ENCODE assay signal across 27 mouse cellular contexts in genomic region chr14:55007120-55007908, GRCm38 (mm10). TPM values are rescaled to one million over a fixed set of nuclear protein-coding genes. Genes with fewer than 3 reads are reported as not detected.
DNase-seq lines count a peak whose midpoint lies in the region; ATAC-seq and TF ChIP-seq lines count a peak whose summit lies in the region.
"Had no signal": no experiment of that assay in that cellular context is flagged by ENCODE, and none has a peak within 500 bp of the region (broad histone marks: within the 10 kb centered on the region; RNA-seq: fewer than 3 reads in every experiment).

No protein-coding gene starts in this region.

- peak overlapping the region; percentile 69; the same call in 1 of the 2 replicates for H3K27ac ChIP-seq in heart, embryonic 10.5 days
- H3K27ac ChIP-seq in heart, embryonic 11.5 days (ENCODE audit: low read depth, low read length) = no peak overlapping the region
- no peak overlapping the region for H3K27ac ChIP-seq in intestine, postnatal 0 days (ENCODE audit: low read depth, low read length)
- H3K27ac ChIP-seq: embryonic facial prominence, embryonic 15.5 days; forebrain, embryonic 10.5 days; hindbrain, embryonic 10.5 days; hindbrain, embryonic 14.5 days had no signal

- DNase-seq in heart, embryonic 10.5 days (ENCODE audit: low spot score) = no peak
- no peak for DNase-seq in heart, adult 9 months (ENCODE audit: low spot score in 2 of 2)
- DNase-seq in heart, postnatal 10 days = peak; percentile 12 to 39
- peak; percentile 23 for DNase-seq in c-Kit-positive CD71-positive TER-119-negative erythroid progenitor cells, embryonic 14.5 days (ENCODE audit: low read depth)
- DNase-seq in kidney, adult 11 months = no peak
- DNase-seq: adrenal gland, adult 8-10 months; adrenal gland, postnatal 36 days; cerebellum, adult 11 months; cerebellum, adult 8-10 months; cerebellum, postnatal 14 days; embryo, embryonic 11 days; gastrocnemius, postnatal 10 days; kidney, adult 18-20 months had no signal

- WGBS in heart, embryonic 10.5 days = 88% methylated on average over 9 of the region's 9 CpGs
- 79% methylated on average over 9 of the region's 9 CpGs for whole genome bisulfite sequencing in heart, embryonic 11.5 days (ENCODE audit: insufficient replicate concordance)
- WGBS in intestine, postnatal 0 days = 55% methylated on average over 9 of the region's 9 CpGs

- H3K9me3 ChIP-seq in heart, embryonic 10.5 days = no peaks in the 10 kb centered on the region
- H3K9me3 ChIP-seq in heart, embryonic 11.5 days (replicated peaks; ENCODE audit: control insufficient read depth, low read length) = no peaks in the 10 kb centered on the region
- no peaks in the 10 kb centered on the region for H3K9me3 ChIP-seq in intestine, postnatal 0 days (ENCODE audit: control insufficient read depth)
- H3K9me3 ChIP-seq: embryonic facial prominence, embryonic 15.5 days; forebrain, embryonic 10.5 days had no signal

- no peak for TF ChIP-seq CTCF in intestine, postnatal 0 days (IDR thresholded peaks at IDR 0.05; ENCODE audit: low read depth)

- peaks cover 64% of the 10 kb centered on the region for H3K4me1 ChIP-seq in heart, embryonic 10.5 days
- peaks cover 24% of the 10 kb centered on the region for H3K4me1 ChIP-seq in heart, embryonic 11.5 days (ENCODE audit: control insufficient read depth, insufficient read depth, low read length)
- 0 out of 2 replicates have a peak, but pooled peaks cover 3% of the 10 kb centered on the region for H3K4me1 ChIP-seq in intestine, postnatal 0 days (replicated peaks; ENCODE audit: control insufficient read depth, insufficient read depth, low read length)

- no peak overlapping the region for H3K4me3 ChIP-seq in heart, embryonic 10.5 days
- H3K4me3 ChIP-seq in heart, embryonic 11.5 days (ENCODE audit: low read depth, low read length) = no peak overlapping the region
- no peak overlapping the region for H3K4me3 ChIP-seq in intestine, postnatal 0 days (ENCODE audit: low read depth, low read length)
- H3K4me3 ChIP-seq: embryonic facial prominence, embryonic 15.5 days; erythroblast, embryonic 14.5 days; forebrain, embryonic 10.5 days; hindbrain, embryonic 10.5 days had no signal

- no peak overlapping the region for H3K9ac ChIP-seq in heart, embryonic 11.5 days (ENCODE audit: low read depth, low read length)
- no peak overlapping the region for H3K9ac ChIP-seq in intestine, postnatal 0 days (ENCODE audit: low read depth, low read length)
- H3K9ac ChIP-seq: embryonic facial prominence, embryonic 15.5 days; hindbrain, embryonic 14.5 days had no signal

- no peaks in the 10 kb centered on the region for H3K36me3 ChIP-seq in heart, embryonic 10.5 days
- H3K36me3 ChIP-seq in heart, embryonic 11.5 days (ENCODE audit: control insufficient read depth, insufficient read depth, low read length) = no peaks in the 10 kb centered on the region
- H3K36me3 ChIP-seq in intestine, postnatal 0 days (ENCODE audit: control insufficient read depth, insufficient read depth) = no peaks in the 10 kb centered on the region
- H3K36me3 ChIP-seq: embryonic facial prominence, embryonic 15.5 days; forebrain, embryonic 10.5 days; hindbrain, embryonic 10.5 days had no signal

- no peak overlapping the region for H3K4me2 ChIP-seq in heart, embryonic 11.5 days
- H3K4me2 ChIP-seq in intestine, postnatal 0 days (replicated peaks; ENCODE audit: low read depth) = no peak overlapping the region
- H3K4me2 ChIP-seq: embryonic facial prominence, embryonic 15.5 days; hindbrain, embryonic 14.5 days had no signal

- no peak for ATAC-seq in heart, embryonic 11.5 days (replicated peaks; ENCODE audit: insufficient number of reproducible peaks, low FRiP score, low TSS enrichment)
- ATAC-seq in intestine, postnatal 0 days = peak; percentile 64
- ATAC-seq: forebrain, embryonic 14.5 days had no signal

- intact Hi-C loops in heart, postnatal 10 days (cut with DNase I) = no loop called here

- peaks cover 9% of the 10 kb centered on the region; the same call in 1 of the 2 replicates for H3K27me3 ChIP-seq in heart, embryonic 10.5 days (ENCODE audit: insufficient read depth, poor library complexity, severe bottlenecking)
- H3K27me3 ChIP-seq in heart, embryonic 11.5 days (ENCODE audit: control insufficient read depth, insufficient read depth, low read length) = no peaks in the 10 kb centered on the region
- no peaks in the 10 kb centered on the region for H3K27me3 ChIP-seq in intestine, postnatal 0 days (replicated peaks; ENCODE audit: control insufficient read depth, insufficient read depth, low read length)
- H3K27me3 ChIP-seq: embryonic facial prominence, embryonic 15.5 days had no signal

RNA-seq across cellular contexts. Expression of gene Ngdn, which starts 7.9 kb away (rescaled TPM):
- 73.7 and 88.8 TPM in 2 replicates for polyA plus RNA-seq in heart, embryonic 10.5 days (2016; fragmentation: Nextera tagmentation; extraction: Ambion mirVana)
- total RNA-seq in heart, postnatal 10 days (2021) = 10 to 100 TPM; 30.6 to 33.9 TPM
- 60.3 and 62.1 TPM in 2 replicates for polyA plus RNA-seq in heart, embryonic 11.5 days (2014; fragmentation: Nextera tagmentation; extraction: Ambion mirVana)
- 69.4 and 77.9 TPM in 2 replicates for polyA plus RNA-seq in intestine, postnatal 0 days (2015; fragmentation: Nextera tagmentation; extraction: Ambion mirVana)

RNA-seq across cellular contexts. Expression of gene Myh7, which starts 12.9 kb away (rescaled TPM):
- polyA plus RNA-seq in heart, embryonic 10.5 days (2016; fragmentation: Nextera tagmentation; extraction: Ambion mirVana) = 2,022 and 5,104 TPM in 2 replicates
- 1,000 to 10,000 TPM; 1,842 to 1,858 TPM for total RNA-seq in heart, postnatal 10 days (2021)
- polyA plus RNA-seq in heart, embryonic 11.5 days (2014; fragmentation: Nextera tagmentation; extraction: Ambion mirVana) = 3,446 and 4,122 TPM in 2 replicates
- 3.9 and 5.6 TPM in 2 replicates for polyA plus RNA-seq in intestine, postnatal 0 days (2015; fragmentation: Nextera tagmentation; extraction: Ambion mirVana)
- total RNA-seq: adrenal gland, adult 8-10 months; common myeloid progenitor, adult 5-6 weeks had no signal
- polyA plus RNA-seq: erythroblast, embryonic 14.5 days had no signal

RNA-seq across cellular contexts. Expression of gene Gm17428, which starts 30.6 kb away (rescaled TPM):
- not detected in 2 replicates for polyA plus RNA-seq in heart, embryonic 10.5 days (2016; fragmentation: Nextera tagmentation; extraction: Ambion mirVana)
- total RNA-seq in heart, postnatal 10 days (2021) = not detected
- polyA plus RNA-seq in heart, embryonic 11.5 days (2014; fragmentation: Nextera tagmentation; extraction: Ambion mirVana) = not detected in 2 replicates
- polyA plus RNA-seq in intestine, postnatal 0 days (2015; fragmentation: Nextera tagmentation; extraction: Ambion mirVana) = not detected in 2 replicates
- total RNA-seq: adrenal gland, adult 8-10 months; adrenal gland, postnatal 36 days; CH12.LX; common myeloid progenitor, adult 5-6 weeks; gastrocnemius, postnatal 10 days; gastrocnemius, postnatal 4 days had no signal
- polyA plus RNA-seq: embryonic facial prominence, embryonic 11.5 days; embryonic facial prominence, embryonic 15.5 days; erythroblast, embryonic 14.5 days; forebrain, embryonic 10.5 days; forebrain, embryonic 14.5 days; heart, embryonic 14.5 days; hindbrain, embryonic 10.5 days; hindbrain, embryonic 14.5 days; kidney, embryonic 14.5 days had no signal

RNA-seq across cellular contexts. Expression of gene Myh6, which starts 40.6 kb away (rescaled TPM):
- polyA plus RNA-seq in heart, embryonic 10.5 days (2016; fragmentation: Nextera tagmentation; extraction: Ambion mirVana) = 2,034 and 3,157 TPM in 2 replicates
- total RNA-seq in heart, postnatal 10 days (2021) = over 10,000 TPM; 20,580 to 20,870 TPM
- 2,306 and 2,903 TPM in 2 replicates for polyA plus RNA-seq in heart, embryonic 11.5 days (2014; fragmentation: Nextera tagmentation; extraction: Ambion mirVana)
- 0.53 TPM in 1 of 2 replicates, not detected in the other for polyA plus RNA-seq in intestine, postnatal 0 days (2015; fragmentation: Nextera tagmentation; extraction: Ambion mirVana)
- total RNA-seq: adrenal gland, adult 8-10 months; adrenal gland, postnatal 36 days; common myeloid progenitor, adult 5-6 weeks had no signal
- polyA plus RNA-seq: erythroblast, embryonic 14.5 days had no signal

Comparison
In these comparisons a context has a peak if more than half of its experiments do, and no peak if none do; other contexts are left out.
1. DNase-seq: peak in heart, postnatal 10 days (2 of 2) and c-Kit-positive CD71-positive TER-119-negative erythroid progenitor cells, embryonic 14.5 days (single experiment); none in heart, embryonic 10.5 days (single experiment), heart, adult 9 months (0 of 2) and kidney, adult 11 months (single experiment).
2. RNA of gene Myh7, which starts 12.9 kb away (polyA plus RNA-seq): 3,446 to 4,122 TPM in heart, embryonic 11.5 days and 2,022 to 5,104 TPM in heart, embryonic 10.5 days; 3.9 to 5.6 TPM in intestine, postnatal 0 days; every median in the first group is over 100 times any median in the second.